Mouse (Mus musculus) CD8-positive naive resting alpha-beta T cell, adult 57 days (primary cell): Measurements from ENCODE around the gene Samd7. TPM values are rescaled to one million over a fixed set of nuclear protein-coding genes. Genes with fewer than 3 reads are reported as not detected.

Experiments
- total RNA-seq: library from RNA; stranded (reverse); gene quantifications from one replicate; pipeline ENCODE4 v1.2.4, GENCODE M21; 2023

Gene Samd7
- not detected for total RNA-seq

DNA sequence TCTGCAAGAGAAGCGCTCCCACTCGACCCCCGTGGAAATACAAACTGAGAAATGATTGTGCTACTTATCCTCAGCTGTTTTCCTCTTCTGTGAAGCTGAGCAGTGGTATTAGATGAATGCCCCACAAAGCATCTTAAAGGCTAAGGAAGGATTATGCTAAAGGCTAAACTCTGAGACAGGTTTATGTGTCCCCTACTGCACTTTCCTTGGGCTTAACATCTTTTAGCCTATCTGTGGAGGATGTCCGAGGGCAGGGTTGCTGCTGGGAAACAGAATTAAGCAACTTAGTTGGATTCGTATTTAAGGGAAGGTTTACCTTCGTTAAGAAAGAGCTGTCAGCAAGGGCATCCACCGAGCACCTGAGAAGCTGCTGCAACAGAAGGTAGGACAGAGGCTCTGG is at the start of gene Samd7:
Gene Samd7 (plus strand): TSS at position 288 of the 400 bp plus-strand sequence.

DNA sequence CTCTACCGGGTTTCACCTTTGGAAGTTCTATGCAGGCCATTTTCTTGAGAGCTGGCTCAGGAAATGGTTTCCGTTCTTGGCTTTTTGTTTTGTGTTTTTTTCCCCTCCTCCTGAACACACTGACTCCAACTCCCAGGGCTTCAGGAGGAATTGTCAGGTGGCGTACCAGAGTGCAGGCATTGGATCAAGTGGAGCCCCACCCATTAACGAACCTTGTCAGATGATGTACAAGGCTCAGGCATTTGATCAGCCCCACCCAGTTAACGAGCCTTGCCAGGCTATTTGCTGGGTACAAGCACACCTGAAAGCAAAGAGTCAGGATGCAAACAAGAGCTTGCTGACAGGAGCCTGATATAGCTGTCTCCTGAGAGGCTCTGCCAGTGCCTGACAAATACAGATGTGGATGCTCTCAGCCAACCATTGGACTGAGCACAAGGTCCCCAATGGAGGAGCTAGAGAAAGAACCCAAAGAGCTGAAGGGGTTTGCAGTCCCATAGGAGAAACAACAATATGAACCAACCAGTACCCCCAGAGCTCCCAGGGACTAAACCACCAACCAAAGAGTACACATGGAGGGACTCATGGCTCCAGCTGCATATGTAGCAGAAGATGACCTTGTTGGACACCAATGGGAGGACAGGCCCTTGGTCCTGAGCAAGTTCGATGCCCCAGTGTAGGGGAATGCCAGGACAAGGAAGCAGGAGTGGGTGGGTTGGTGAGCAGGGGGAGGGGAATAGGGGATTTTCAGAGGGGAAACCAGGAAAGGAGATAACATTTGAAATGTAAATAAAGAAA is 46.2 kb upstream of the Samd7 start, which contains the start of gene Lrrc31:
Gene Lrrc31 (minus strand): TSS at position 133 of the 795 bp plus-strand sequence.

DNA sequence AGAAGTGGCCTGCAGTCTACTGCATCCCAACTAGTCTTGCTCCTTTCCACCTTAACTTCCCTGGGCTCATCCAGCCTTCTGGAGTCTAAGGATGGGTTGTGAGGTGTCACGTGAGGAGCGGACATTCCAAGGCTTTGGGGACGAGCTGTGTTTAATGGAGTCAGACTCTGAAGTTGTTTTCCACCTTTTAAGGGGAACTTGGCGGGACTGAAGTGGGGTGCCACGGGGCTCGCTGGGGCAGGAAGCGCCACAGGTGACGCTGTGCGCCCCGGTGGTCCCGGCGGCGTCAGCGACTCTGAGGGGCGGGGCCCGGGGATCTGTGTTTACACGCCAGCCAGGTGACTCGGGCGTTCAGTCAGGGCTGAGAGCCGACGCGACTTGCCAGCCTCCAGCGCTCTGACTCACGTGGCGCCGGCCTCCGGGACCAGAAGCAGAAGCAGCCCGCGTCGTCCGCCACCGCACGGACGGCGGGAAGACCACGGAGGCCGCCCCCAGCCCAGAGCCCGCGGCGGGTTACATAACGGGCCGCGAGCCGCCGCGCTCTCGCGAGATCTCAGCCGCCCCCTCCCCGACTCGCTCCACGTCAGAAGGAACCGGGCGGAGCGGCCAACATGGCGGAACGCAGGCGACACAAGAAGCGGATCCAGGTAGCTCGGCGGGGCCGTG is 46.8 kb downstream of the Samd7 start, which contains the start of gene Sec62:
Gene Sec62 (plus strand): TSS at position 139 of the 666 bp plus-strand sequence.

Other genes starting within 250 kb of the Samd7 start
- not detected for gene Mecom, start 198.3 kb upstream of the Samd7 start, total RNA-seq
- gene Actrt3, start 146.4 kb upstream of the Samd7 start, total RNA-seq = 0.52 TPM
- gene Mynn, start 144.2 kb upstream of the Samd7 start, total RNA-seq = 55.6 TPM
- gene Lrriq4, start 101.8 kb upstream of the Samd7 start, total RNA-seq = not detected
- gene Lrrc34, start 98.4 kb upstream of the Samd7 start, total RNA-seq = not detected
- not detected for gene Lrrc31, start 46.5 kb upstream of the Samd7 start, total RNA-seq
- gene Sec62, start 46.6 kb downstream of the Samd7 start, total RNA-seq = 78.5 TPM
- 1.2 TPM for gene Gpr160, start 109.7 kb downstream of the Samd7 start, total RNA-seq
- 75.8 TPM for gene Phc3, start 223.1 kb downstream of the Samd7 start, total RNA-seq
- 10.7 TPM for gene Prkci, start 249.5 kb downstream of the Samd7 start, total RNA-seq